Mouse (Mus musculus): ENCODE data around the gene Fnbp4. TPM values are rescaled to one million over a fixed set of nuclear protein-coding genes. Genes with fewer than 3 reads are reported as not detected.
A peak's percentile ranks its signal among the peaks of the same experiment; 100 is the strongest.

Fnbp4 gene
- polyA plus RNA-seq, 1 experiment from 2014 or later, result 105 TPM

- DNase-seq (ENCODE audit: low spot score) (no peak), ATAC-seq (ENCODE audit: insufficient read depth, low FRiP score, low TSS enrichment) (no peak)
- no peak overlapping the region for H3K27ac ChIP-seq (ENCODE audit: low read depth, low read length)
Observed at GRCm38 (mm10) chr2:90739327-90739726, 5.8 kb upstream of the Fnbp4 start.

GRCm38 (mm10) chr2:90739921-90740320, 5.2 kb upstream of the Fnbp4 start:
- Histone ChIP-seq H3K9ac (ENCODE audit: low read length) (no peak overlapping the region), H3K4me3 (ENCODE audit: low read depth, low read length) (no peak overlapping the region), H3K27me3 (ENCODE audit: control insufficient read depth, insufficient read depth, low read length) (no peaks in the 10 kb centered on the region), H3K36me3 (ENCODE audit: control insufficient read depth, insufficient read depth, low read length) (peaks cover 2% of the 10 kb centered on the region), H3K27ac (ENCODE audit: low read depth, low read length) (no peak overlapping the region), H3K4me2 (ENCODE audit: low read depth) (no peak overlapping the region), H3K4me1 (ENCODE audit: control insufficient read depth, insufficient read depth, low read length) (no peaks in the 10 kb centered on the region), H3K9me3 (ENCODE audit: control insufficient read depth, low read length) (no peaks in the 10 kb centered on the region)
- DNase-seq (ENCODE audit: low spot score) (no peak), ATAC-seq (ENCODE audit: insufficient read depth, low FRiP score, low TSS enrichment) (no peak)
- 86% methylated on average over 5 of the region's 5 CpGs for WGBS

More at GRCm38 (mm10) chr2:90739327-90739726, 5.8 kb upstream of the Fnbp4 start:
- Histone ChIP-seq H3K4me3 (ENCODE audit: low read depth, low read length) (no peak overlapping the region), H3K4me2 (ENCODE audit: low read depth) (no peak overlapping the region), H3K27me3 (ENCODE audit: control insufficient read depth, insufficient read depth, low read length) (no peaks in the 10 kb centered on the region), H3K4me1 (ENCODE audit: control insufficient read depth, insufficient read depth, low read length) (no peaks in the 10 kb centered on the region), H3K36me3 (ENCODE audit: control insufficient read depth, insufficient read depth, low read length) (peaks cover 2% of the 10 kb centered on the region), H3K9me3 (ENCODE audit: control insufficient read depth, low read length) (no peaks in the 10 kb centered on the region), H3K9ac (ENCODE audit: low read length) (no peak overlapping the region)
- 90% methylated on average over 3 of the region's 3 CpGs for WGBS

GRCm38 (mm10) chr2:90744285-90745052, 701 bp upstream of the Fnbp4 start:
- peak overlapping the region; percentile 41; the same call in 1 of the 2 replicates for H3K9ac ChIP-seq (ENCODE audit: low read length)
- 0 out of 2 replicates have a peak, but pooled peaks cover 3% of the 10 kb centered on the region for H3K36me3 ChIP-seq (ENCODE audit: control insufficient read depth, insufficient read depth, low read length)
- H3K27me3 ChIP-seq (ENCODE audit: control insufficient read depth, insufficient read depth, low read length), result no peaks in the 10 kb centered on the region
- H3K4me3 ChIP-seq (ENCODE audit: low read depth, low read length), result peak overlapping the region; percentile 95
- 66% methylated on average over 12 of the region's 12 CpGs for WGBS
- H3K27ac ChIP-seq (ENCODE audit: low read depth, low read length), result peak overlapping the region; percentile 85
- DNase-seq (ENCODE audit: low spot score) (no peak), ATAC-seq (ENCODE audit: insufficient read depth, low FRiP score, low TSS enrichment) (peak; percentile 2; the same call in 1 of the 2 replicates)
- H3K4me2 ChIP-seq (ENCODE audit: low read depth), result peak overlapping the region; percentile 45
- H3K4me1 ChIP-seq (ENCODE audit: control insufficient read depth, insufficient read depth, low read length), result no peaks in the 10 kb centered on the region
- no peaks in the 10 kb centered on the region for H3K9me3 ChIP-seq (ENCODE audit: control insufficient read depth, low read length)

GRCm38 (mm10) chr2:90745740-90746537, 769 bp downstream of the Fnbp4 start:
- no peaks in the 10 kb centered on the region for H3K9me3 ChIP-seq (ENCODE audit: control insufficient read depth, low read length)
- H3K9ac ChIP-seq (ENCODE audit: low read length), result peak overlapping the region; percentile 98
- ATAC-seq (ENCODE audit: insufficient read depth, low FRiP score, low TSS enrichment) (peak; percentile 54; the same call in 1 of the 2 replicates), DNase-seq (ENCODE audit: low spot score) (no peak)
- peaks cover 5% of the 10 kb centered on the region; the same call in 1 of the 2 replicates for H3K36me3 ChIP-seq (ENCODE audit: control insufficient read depth, insufficient read depth, low read length)
- no peaks in the 10 kb centered on the region for H3K27me3 ChIP-seq (ENCODE audit: control insufficient read depth, insufficient read depth, low read length)
- no peaks in the 10 kb centered on the region for H3K4me1 ChIP-seq (ENCODE audit: control insufficient read depth, insufficient read depth, low read length)
- peak overlapping the region; percentile 75 for H3K4me2 ChIP-seq (ENCODE audit: low read depth)
- WGBS, result under 1% methylated on average over 54 of the region's 54 CpGs
- H3K27ac ChIP-seq (ENCODE audit: low read depth, low read length), result peak overlapping the region; percentile 91
- peak overlapping the region; percentile 95 for H3K4me3 ChIP-seq (ENCODE audit: low read depth, low read length)

- ATAC-seq (ENCODE audit: insufficient read depth, low FRiP score, low TSS enrichment), result no peak
- no peak for DNase-seq (ENCODE audit: low spot score)
- H3K9me3 ChIP-seq (ENCODE audit: control insufficient read depth, low read length), result no peaks in the 10 kb centered on the region
- peak overlapping the region; percentile 95 for H3K4me3 ChIP-seq (ENCODE audit: low read depth, low read length)
- no peaks in the 10 kb centered on the region for H3K4me1 ChIP-seq (ENCODE audit: control insufficient read depth, insufficient read depth, low read length)
- H3K27ac ChIP-seq (ENCODE audit: low read depth, low read length), result no peak overlapping the region
- peak overlapping the region; percentile 75 for H3K4me2 ChIP-seq (ENCODE audit: low read depth)
- H3K9ac ChIP-seq (ENCODE audit: low read length), result peak overlapping the region; percentile 98
- H3K36me3 ChIP-seq (ENCODE audit: control insufficient read depth, insufficient read depth, low read length), result peaks cover 8% of the 10 kb centered on the region; the same call in 1 of the 2 replicates
- no peaks in the 10 kb centered on the region for H3K27me3 ChIP-seq (ENCODE audit: control insufficient read depth, insufficient read depth, low read length)
- 18% methylated on average over 4 of the region's 4 CpGs for WGBS
Observed at GRCm38 (mm10) chr2:90746538-90746865, 1.3 kb downstream of the Fnbp4 start.

- no peaks in the 10 kb centered on the region for H3K27me3 ChIP-seq (ENCODE audit: control insufficient read depth, insufficient read depth, low read length)
- H3K9me3 ChIP-seq (ENCODE audit: control insufficient read depth, low read length), result no peaks in the 10 kb centered on the region
- H3K4me3 ChIP-seq (ENCODE audit: low read depth, low read length), result peak overlapping the region; percentile 95; the same call in 1 of the 2 replicates
- H3K36me3 ChIP-seq (ENCODE audit: control insufficient read depth, insufficient read depth, low read length), result peaks cover 8% of the 10 kb centered on the region; the same call in 1 of the 2 replicates
- no peak for DNase-seq (ENCODE audit: low spot score)
- no peak overlapping the region for H3K9ac ChIP-seq (ENCODE audit: low read length)
- no peak for ATAC-seq (ENCODE audit: insufficient read depth, low FRiP score, low TSS enrichment)
- H3K4me1 ChIP-seq (ENCODE audit: control insufficient read depth, insufficient read depth, low read length), result no peaks in the 10 kb centered on the region
- H3K4me2 ChIP-seq (ENCODE audit: low read depth), result peak overlapping the region; percentile 75
- 93% methylated on average over 10 of the region's 10 CpGs for WGBS
- no peak overlapping the region for H3K27ac ChIP-seq (ENCODE audit: low read depth, low read length)
Observed at GRCm38 (mm10) chr2:90747131-90747530, 2.0 kb downstream of the Fnbp4 start.

GRCm38 (mm10) chr2:90749676-90750459, 4.7 kb downstream of the Fnbp4 start:
- H3K27ac ChIP-seq (ENCODE audit: low read depth, low read length), result no peak overlapping the region
- no peaks in the 10 kb centered on the region for H3K27me3 ChIP-seq (ENCODE audit: control insufficient read depth, insufficient read depth, low read length)
- no peak overlapping the region for H3K9ac ChIP-seq (ENCODE audit: low read length)
- ATAC-seq (ENCODE audit: insufficient read depth, low FRiP score, low TSS enrichment) (no peak), DNase-seq (ENCODE audit: low spot score) (no peak)
- no peak overlapping the region for H3K4me3 ChIP-seq (ENCODE audit: low read depth, low read length)
- no peaks in the 10 kb centered on the region for H3K4me1 ChIP-seq (ENCODE audit: control insufficient read depth, insufficient read depth, low read length)
- WGBS, result 88% methylated on average over 6 of the region's 6 CpGs
- H3K36me3 ChIP-seq (ENCODE audit: control insufficient read depth, insufficient read depth, low read length), result peaks cover 23% of the 10 kb centered on the region
- H3K4me2 ChIP-seq (ENCODE audit: low read depth), result no peak overlapping the region
- H3K9me3 ChIP-seq (ENCODE audit: control insufficient read depth, low read length), result no peaks in the 10 kb centered on the region

- no peak for DNase-seq (ENCODE audit: low spot score)
- no peak for ATAC-seq (ENCODE audit: insufficient read depth, low FRiP score, low TSS enrichment)
- H3K9ac ChIP-seq (ENCODE audit: low read length), result no peak overlapping the region
- H3K4me1 ChIP-seq (ENCODE audit: control insufficient read depth, insufficient read depth, low read length), result no peaks in the 10 kb centered on the region
- no peaks in the 10 kb centered on the region for H3K9me3 ChIP-seq (ENCODE audit: control insufficient read depth, low read length)
- no peak overlapping the region for H3K4me2 ChIP-seq (ENCODE audit: low read depth)
- no peaks in the 10 kb centered on the region for H3K27me3 ChIP-seq (ENCODE audit: control insufficient read depth, insufficient read depth, low read length)
- H3K27ac ChIP-seq (ENCODE audit: low read depth, low read length), result no peak overlapping the region
- H3K36me3 ChIP-seq (ENCODE audit: control insufficient read depth, insufficient read depth, low read length), result peaks cover 29% of the 10 kb centered on the region
- WGBS, result 93% methylated on average over 2 of the region's 2 CpGs
- H3K4me3 ChIP-seq (ENCODE audit: low read depth, low read length), result no peak overlapping the region
Observed at GRCm38 (mm10) chr2:90753565-90753964, 8.4 kb downstream of the Fnbp4 start.
